Mouse (Mus musculus): Measurements from ENCODE around the gene Ssc5d. TPM values are rescaled to one million over a fixed set of nuclear protein-coding genes. Genes with fewer than 3 reads are reported as not detected.
A peak's percentile ranks its signal among the peaks of the same experiment; 100 is the strongest.
"Not testable (repeated sequence)": the region's sequence is repeated elsewhere in the genome, so short reads cannot be mapped to it uniquely, and the experiment has no call there.

Ssc5d gene
- polyA plus RNA-seq (2016; fragmentation: Nextera tagmentation; extraction: Ambion mirVana): 1.6 and 2.2 TPM in 2 replicates

GRCm38 (mm10) chr7:4925441-4926381 is at the start of gene Ssc5d:
Gene Ssc5d (plus strand): TSS chr7:4925785.
- ATAC-seq (ENCODE audit: low FRiP score): peak; percentile 19
- peaks cover 75% of the 10 kb centered on the region for H3K4me1 ChIP-seq

GRCm38 (mm10) chr7:4876753-4877221 is 48.8 kb upstream of the Ssc5d start, which contains the start of gene Isoc2a:
Gene Isoc2a (plus strand): TSS chr7:4877153.
- H3K9me3 ChIP-seq (replicated peaks): 0 out of 2 replicates have a peak, but pooled peaks cover under 1% of the 10 kb centered on the region
- peak within 1 kb of the TSS; percentile 61 for H3K9ac ChIP-seq
- under 1% methylated on average over 22 of the region's 22 CpGs for WGBS
- no peaks in the 10 kb centered on the region for H3K36me3 ChIP-seq
- peak within 1 kb of the TSS; percentile 50 for H3K4me3 ChIP-seq
- H3K4me1 ChIP-seq: peaks cover 17% of the 10 kb centered on the region
- H3K4me2 ChIP-seq (replicated peaks): peak within 1 kb of the TSS; percentile 76
- peak; percentile 99 for ATAC-seq (ENCODE audit: low FRiP score)
- peak within 1 kb of the TSS; percentile 44; the same call in 1 of the 2 replicates for H3K27ac ChIP-seq
- H3K27me3 ChIP-seq: no peaks in the 10 kb centered on the region

More at GRCm38 (mm10) chr7:4925441-4926381, at the start of gene Ssc5d:
- Histone ChIP-seq H3K27me3 (no peaks in the 10 kb centered on the region), H3K27ac (peak within 1 kb of the TSS; percentile 98), H3K4me2 (replicated peaks) (peak within 1 kb of the TSS; percentile 88), H3K36me3 (peaks cover 4% of the 10 kb centered on the region), H3K4me3 (0 out of 2 replicates have a peak within 1 kb of the TSS, but pooled peaks have one; percentile 7), H3K9me3 (replicated peaks) (no peaks in the 10 kb centered on the region), H3K9ac (peak within 1 kb of the TSS; percentile 43)
- under 1% methylated on average over 5 of the region's 6 CpGs for WGBS

- peaks cover 17% of the 10 kb centered on the region for H3K4me1 ChIP-seq
- 9% methylated on average over 11 of the region's 11 CpGs for WGBS
- no peaks in the 10 kb centered on the region for H3K36me3 ChIP-seq
- no peaks in the 10 kb centered on the region for H3K27me3 ChIP-seq
- H3K9me3 ChIP-seq (replicated peaks): 0 out of 2 replicates have a peak, but pooled peaks cover 5% of the 10 kb centered on the region
- H3K4me2 ChIP-seq (replicated peaks): peak overlapping the region; percentile 76
- H3K27ac ChIP-seq: no peak overlapping the region
- peak; percentile 55 for ATAC-seq (ENCODE audit: low FRiP score)
- peak overlapping the region; percentile 61 for H3K9ac ChIP-seq
- H3K4me3 ChIP-seq: peak overlapping the region; percentile 50
These were observed 48.4 kb upstream of the Ssc5d start for GRCm38 (mm10) chr7:4877226-4877625.

GRCm38 (mm10) chr7:4878186-4878585 is 47.4 kb upstream of the Ssc5d start:
- Histone ChIP-seq H3K9me3 (replicated peaks) (0 out of 2 replicates have a peak, but pooled peaks cover 6% of the 10 kb centered on the region), H3K9ac (no peak overlapping the region), H3K4me1 (peaks cover 17% of the 10 kb centered on the region), H3K36me3 (no peaks in the 10 kb centered on the region), H3K27me3 (no peaks in the 10 kb centered on the region), H3K4me2 (replicated peaks) (no peak overlapping the region), H3K4me3 (no peak overlapping the region), H3K27ac (no peak overlapping the region)
- ATAC-seq (ENCODE audit: low FRiP score): no peak

GRCm38 (mm10) chr7:4879036-4879435 is 46.5 kb upstream of the Ssc5d start:
- ATAC-seq (ENCODE audit: low FRiP score); H3K27ac ChIP-seq; H3K4me2 ChIP-seq (replicated peaks); H3K27me3 ChIP-seq; H3K36me3 ChIP-seq; H3K9ac ChIP-seq; H3K4me3 ChIP-seq; H3K9me3 ChIP-seq (replicated peaks): not testable (repeated sequence)
- H3K4me1 ChIP-seq: peaks cover 17% of the 10 kb centered on the region
- 89% methylated on average over 1 of the region's 1 CpGs for WGBS

- Histone ChIP-seq H3K4me2 (replicated peaks) (no peak overlapping the region), H3K4me3 (no peak overlapping the region), H3K4me1 (no peaks in the 10 kb centered on the region), H3K27me3 (no peaks in the 10 kb centered on the region), H3K27ac (no peak overlapping the region), H3K9me3 (replicated peaks) (peaks cover 13% of the 10 kb centered on the region; the same call in 1 of the 2 replicates), H3K36me3 (no peaks in the 10 kb centered on the region), H3K9ac (no peak overlapping the region)
- ATAC-seq (ENCODE audit: low FRiP score): no peak
- 74% methylated on average over 4 of the region's 4 CpGs for WGBS
These were observed 38.9 kb upstream of the Ssc5d start for GRCm38 (mm10) chr7:4886680-4887079.

- no peak overlapping the region for H3K27ac ChIP-seq
- no peak overlapping the region for H3K4me2 ChIP-seq (replicated peaks)
- no peaks in the 10 kb centered on the region for H3K36me3 ChIP-seq
- H3K4me3 ChIP-seq: no peak overlapping the region
- peaks cover 11% of the 10 kb centered on the region for H3K4me1 ChIP-seq
- no peak for ATAC-seq (ENCODE audit: low FRiP score)
- peaks cover 9% of the 10 kb centered on the region for H3K27me3 ChIP-seq
- H3K9me3 ChIP-seq (replicated peaks): no peaks in the 10 kb centered on the region
- WGBS: 61% methylated on average over 11 of the region's 11 CpGs
- H3K9ac ChIP-seq: no peak overlapping the region
These were observed 30.4 kb upstream of the Ssc5d start for GRCm38 (mm10) chr7:4895186-4895585.

GRCm38 (mm10) chr7:4898851-4899648 is 26.5 kb upstream of the Ssc5d start:
- 18% methylated on average over 18 of the region's 18 CpGs for whole genome bisulfite sequencing
- peak overlapping the region; percentile 20 for H3K4me3 ChIP-seq

GRCm38 (mm10) chr7:4899649-4900522 is 25.7 kb upstream of the Ssc5d start:
- Histone ChIP-seq H3K27me3 (peaks cover 19% of the 10 kb centered on the region), H3K9me3 (replicated peaks) (peaks cover 4% of the 10 kb centered on the region; the same call in 1 of the 2 replicates), H3K4me2 (replicated peaks) (peak overlapping the region; percentile 49), H3K9ac (peak overlapping the region; percentile 39; the same call in 1 of the 2 replicates), H3K4me3 (peak overlapping the region; percentile 20), H3K27ac (no peak overlapping the region), H3K4me1 (peaks cover 11% of the 10 kb centered on the region), H3K36me3 (no peaks in the 10 kb centered on the region)
- WGBS: 5% methylated on average over 19 of the region's 19 CpGs
- ATAC-seq (ENCODE audit: low FRiP score): peak; percentile 32; the same call in 1 of the 2 replicates

More at GRCm38 (mm10) chr7:4898851-4899648, 26.5 kb upstream of the Ssc5d start:
- ATAC-seq (ENCODE audit: low FRiP score): peak; percentile 33
- no peak overlapping the region for H3K27ac ChIP-seq
- H3K27me3 ChIP-seq: peaks cover 19% of the 10 kb centered on the region
- H3K9ac ChIP-seq: peak overlapping the region; percentile 39; the same call in 1 of the 2 replicates
- peaks cover 11% of the 10 kb centered on the region for H3K4me1 ChIP-seq
- peaks cover 4% of the 10 kb centered on the region; the same call in 1 of the 2 replicates for H3K9me3 ChIP-seq (replicated peaks)
- H3K36me3 ChIP-seq: no peaks in the 10 kb centered on the region
- peak overlapping the region; percentile 49 for H3K4me2 ChIP-seq (replicated peaks)

GRCm38 (mm10) chr7:4900523-4900851 is 25.1 kb upstream of the Ssc5d start:
- Histone ChIP-seq H3K9ac (no peak overlapping the region), H3K4me1 (peaks cover 11% of the 10 kb centered on the region), H3K27me3 (peaks cover 19% of the 10 kb centered on the region), H3K27ac (no peak overlapping the region), H3K36me3 (no peaks in the 10 kb centered on the region), H3K9me3 (replicated peaks) (peaks cover 4% of the 10 kb centered on the region; the same call in 1 of the 2 replicates), H3K4me2 (replicated peaks) (peak overlapping the region; percentile 49), H3K4me3 (no peak overlapping the region)
- no peak for ATAC-seq (ENCODE audit: low FRiP score)
- WGBS: 42% methylated on average over 11 of the region's 11 CpGs

GRCm38 (mm10) chr7:4901171-4901570 is 24.4 kb upstream of the Ssc5d start:
- H3K4me1 ChIP-seq: peaks cover 11% of the 10 kb centered on the region
- peaks cover 4% of the 10 kb centered on the region; the same call in 1 of the 2 replicates for H3K9me3 ChIP-seq (replicated peaks)
- no peak overlapping the region for H3K4me3 ChIP-seq
- no peak overlapping the region for H3K4me2 ChIP-seq (replicated peaks)
- H3K9ac ChIP-seq: no peak overlapping the region
- no peak for ATAC-seq (ENCODE audit: low FRiP score)
- 53% methylated on average over 8 of the region's 8 CpGs for WGBS
- H3K27me3 ChIP-seq: peaks cover 19% of the 10 kb centered on the region
- no peaks in the 10 kb centered on the region for H3K36me3 ChIP-seq
- H3K27ac ChIP-seq: no peak overlapping the region

All from hindbrain, embryonic 12.5 days (tissue).